Comparison of ENCODE assay signal across 1 mouse cellular context in genomic region chr1:166153351-166154120, GRCm38 (mm10).
TF ChIP-seq lines count a peak whose summit lies in the region.

No protein-coding gene starts in this region.

TF ChIP-seq in MEL, 35 proteins besides CTCF, POLR2A, EP300 and RAD21 (continued from another document):
- TF ChIP-seq NELFE (IDR thresholded peaks at IDR 0.05; ENCODE audit: low read depth, low read length) (no peak), MAX (IDR thresholded peaks at IDR 0.05; ENCODE audit: low read length) (no peak)
TF ChIP-seq in MEL: peak in this region for 9.
